7 mouse cellular contexts compared by ENCODE assay signal in the genomic region with DNA sequence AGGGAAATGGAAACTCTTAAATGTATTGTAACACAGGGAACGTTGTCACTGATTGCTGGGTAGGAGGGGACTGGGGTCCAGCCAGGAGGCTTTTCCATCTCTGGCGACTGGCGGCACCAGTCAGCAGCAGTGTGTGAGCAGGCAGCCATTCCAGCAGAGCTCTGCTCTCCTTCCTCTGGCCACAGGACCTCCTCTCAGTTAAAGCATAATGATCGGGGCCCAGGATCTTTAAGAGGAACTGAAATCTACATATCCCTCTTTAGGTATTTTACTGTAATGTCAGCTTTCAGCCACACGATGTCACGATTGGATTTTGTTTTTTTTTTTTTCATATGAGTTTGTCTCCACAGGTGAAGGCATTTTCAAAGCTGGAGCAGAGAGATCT.
A peak's percentile ranks its signal among the peaks of the same experiment; 100 is the strongest.
DNase-seq lines count a peak whose midpoint lies in the region; ATAC-seq lines count a peak whose summit lies in the region.

No protein-coding gene starts in this region.

- no peak overlapping the region for H3K4me2 ChIP-seq in hindbrain, embryonic 11.5 days (replicated peaks; ENCODE audit: low read depth, low read length)
- H3K4me2 ChIP-seq in midbrain, embryonic 16.5 days (ENCODE audit: low read length): peak overlapping the region; percentile 49

- no peaks in the 10 kb centered on the region; the same call in 1 of the 2 replicates for H3K4me1 ChIP-seq in hindbrain, embryonic 11.5 days (replicated peaks; ENCODE audit: control insufficient read depth, insufficient read depth, low read length)
- H3K4me1 ChIP-seq in midbrain, embryonic 16.5 days (ENCODE audit: control insufficient read depth, insufficient read depth, low read length): peaks cover 12% of the 10 kb centered on the region

- WGBS in hindbrain, embryonic 11.5 days: 8% methylated on average over 6 of the region's 6 CpGs
- 5% methylated on average over 6 of the region's 6 CpGs for WGBS in midbrain, embryonic 16.5 days

- H3K9me3 ChIP-seq in hindbrain, embryonic 11.5 days (ENCODE audit: control insufficient read depth, low read length): no peaks in the 10 kb centered on the region
- no peaks in the 10 kb centered on the region for H3K9me3 ChIP-seq in midbrain, embryonic 16.5 days (replicated peaks; ENCODE audit: control insufficient read depth, low read length, poor library complexity, severe bottlenecking)

- intact Hi-C loops in gastrocnemius, postnatal 36 days (cut with DNase I): no loop called here

- H3K4me3 ChIP-seq in hindbrain, embryonic 11.5 days (ENCODE audit: low read depth, low read length): no peak overlapping the region
- peak overlapping the region; percentile 11; the same call in 1 of the 2 replicates for H3K4me3 ChIP-seq in midbrain, embryonic 16.5 days (ENCODE audit: low read depth, low read length)

- peak; percentile 8 for DNase-seq in layer of hippocampus, adult 11-12 months (ENCODE audit: low spot score)
- DNase-seq in layer of hippocampus, adult 9-11 months: no peak
- peak; percentile 63 for DNase-seq in embryo, embryonic 10.5 days (ENCODE audit: low spot score)
- DNase-seq in hindbrain, embryonic 11.5 days (ENCODE audit: low spot score): no peak
- DNase-seq in thymus, postnatal 10 days (ENCODE audit: low spot score in 2 of 2): no peak
- DNase-seq in gastrocnemius, postnatal 36 days: no peak

- no peak overlapping the region for H3K27ac ChIP-seq in hindbrain, embryonic 11.5 days (ENCODE audit: low read depth, low read length)
- peak overlapping the region; percentile 63 for H3K27ac ChIP-seq in midbrain, embryonic 16.5 days (ENCODE audit: low read length)

- no peaks in the 10 kb centered on the region for H3K36me3 ChIP-seq in hindbrain, embryonic 11.5 days (ENCODE audit: control insufficient read depth, insufficient read depth, low read length)
- no peaks in the 10 kb centered on the region for H3K36me3 ChIP-seq in midbrain, embryonic 16.5 days (ENCODE audit: control insufficient read depth, insufficient read depth, low read length)

- ATAC-seq in hindbrain, embryonic 11.5 days (ENCODE audit: low FRiP score): peak; percentile 64
- peak; percentile 74 for ATAC-seq in midbrain, embryonic 16.5 days

- no peak overlapping the region for H3K9ac ChIP-seq in hindbrain, embryonic 11.5 days (ENCODE audit: low read depth, low read length)
- peak overlapping the region; percentile 52 for H3K9ac ChIP-seq in midbrain, embryonic 16.5 days (ENCODE audit: low read depth, low read length)

- H3K27me3 ChIP-seq in hindbrain, embryonic 11.5 days (ENCODE audit: control insufficient read depth, insufficient read depth, low read length): no peaks in the 10 kb centered on the region
- no peaks in the 10 kb centered on the region for H3K27me3 ChIP-seq in midbrain, embryonic 16.5 days (ENCODE audit: control insufficient read depth, insufficient read depth, low read depth, low read length)

Comparison
In these comparisons a context has a peak if more than half of its experiments do, and no peak if none do; other contexts are left out.
1. DNase-seq: peak in layer of hippocampus, adult 11-12 months (single experiment) and embryo, embryonic 10.5 days (single experiment); none in layer of hippocampus, adult 9-11 months (single experiment), hindbrain, embryonic 11.5 days (single experiment), thymus, postnatal 10 days (0 of 2) and gastrocnemius, postnatal 36 days (0 of 2).